Mouse (Mus musculus) gastrocnemius, adult 2 months (tissue): ENCODE data around the gene Phactr1. TPM values are rescaled to one million over a fixed set of nuclear protein-coding genes. Genes with fewer than 3 reads are reported as not detected.

Experiments used
- DNase-seq: peaks from one replicate; pipeline ENCODE4 v3.0.0; 2022
- H3K27ac ChIP-seq: fragments of 200-600 bp; 2 replicates; pipeline ENCODE4 v1.8.1; 2022; ENCODE audit warnings: mild to moderate bottlenecking
- H3K4me3 ChIP-seq: fragments of 200-600 bp; 2 replicates; pipeline ENCODE4 v1.8.1; 2022; ENCODE audit warnings: mild to moderate bottlenecking, moderate library complexity
- CTCF ChIP-seq: fragments of 200-600 bp; IDR thresholded peaks from 2 replicates; pipeline ENCODE4 v1.8.1; 2022; ENCODE audit warnings: antibody characterized with exemption, mild to moderate bottlenecking, moderate library complexity
- intact Hi-C: fragments of 180-260 bp; cut with DNase I; formaldehyde crosslinking; loops from one replicate; pipeline ENCODE4 v1.15.1; 2025
- total RNA-seq, 2 experiments: library from RNA; stranded (reverse); gene quantifications; 2 replicates each; pipeline ENCODE4 v1.2.3; 2021

The Phactr1 gene
- total RNA-seq, 2 experiments from 2014 or later, result 1.5 to 2.1 TPM

- intact Hi-C loops, result no loop called here
- no peak for DNase-seq
- TF ChIP-seq CTCF, result no peak
- Histone ChIP-seq H3K27ac (no peak overlapping the region), H3K4me3 (no peak overlapping the region)
These were observed 477.9 kb downstream of the Phactr1 start for GRCm38 (mm10) chr13:43158281-43158680.

- DNase-seq, result no peak
- intact Hi-C loops, result no loop called here
- Histone ChIP-seq H3K4me3 (no peak overlapping the region), H3K27ac (no peak overlapping the region; the same call in 1 of the 2 replicates)
- no peak for TF ChIP-seq CTCF
These were observed 479.0 kb downstream of the Phactr1 start for GRCm38 (mm10) chr13:43159429-43159828.

GRCm38 (mm10) chr13:43167721-43168120 is 487.3 kb downstream of the Phactr1 start:
- no peak overlapping the region for H3K4me3 ChIP-seq
- intact Hi-C loops, result no loop called here
- TF ChIP-seq CTCF, result no peak
- no peak for DNase-seq
- H3K27ac ChIP-seq, result no peak overlapping the region

- intact Hi-C loops, result loop anchor here (5.0 to 10.0 kb wide), 2 partner anchors 314 to 566 kb away; partner anchors contain the start of gene Ranbp9
- peak; percentile 99 for DNase-seq
- Histone ChIP-seq H3K27ac (peak within 1 kb of the TSS; percentile 96), H3K4me3 (peak within 1 kb of the TSS; percentile 80)
- TF ChIP-seq CTCF, result peak; percentile 8; the same call in 1 of the 2 replicates
These were observed 490.7 kb downstream of the Phactr1 start, which contains the start of gene Tbc1d7 for GRCm38 (mm10) chr13:43171020-43171710. TSS of gene Tbc1d7 (minus strand) at chr13:43171501.

- H3K4me3 ChIP-seq, result peak overlapping the region; percentile 80
- intact Hi-C loops, result loop anchor here (5.0 to 10.0 kb wide), 2 partner anchors 313 to 565 kb away; partner anchors contain the start of gene Ranbp9
- DNase-seq, result no peak
- TF ChIP-seq CTCF, result peak; percentile 9; the same call in 1 of the 2 replicates
- H3K27ac ChIP-seq, result peak overlapping the region; percentile 96
These were observed 491.8 kb downstream of the Phactr1 start for GRCm38 (mm10) chr13:43172036-43172713.

GRCm38 (mm10) chr13:43173262-43173661 is 492.8 kb downstream of the Phactr1 start:
- intact Hi-C loops, result loop anchor here (5.0 to 10.0 kb wide), 2 partner anchors 312 to 564 kb away; partner anchors contain the start of gene Ranbp9
- no peak overlapping the region for H3K27ac ChIP-seq
- peak; percentile 70 for DNase-seq

GRCm38 (mm10) chr13:43176676-43177075 is 496.3 kb downstream of the Phactr1 start:
- intact Hi-C loops, result loop anchor here (10.0 kb wide), 1 partner anchor 308 kb away; the partner anchor contains the start of gene Ranbp9
- DNase-seq, result no peak

More at GRCm38 (mm10) chr13:43173262-43173661, 492.8 kb downstream of the Phactr1 start:
- H3K4me3 ChIP-seq, result peak overlapping the region; percentile 23; the same call in 1 of the 2 replicates
- peak; percentile 88 for TF ChIP-seq CTCF

GRCm38 (mm10) chr13:43177317-43177716 is 496.9 kb downstream of the Phactr1 start:
- DNase-seq, result no peak
- intact Hi-C loops, result loop anchor here (10.0 kb wide), 1 partner anchor 307 kb away; the partner anchor contains the start of gene Ranbp9
- Histone ChIP-seq H3K4me3 (no peak overlapping the region), H3K27ac (no peak overlapping the region)
- TF ChIP-seq CTCF, result no peak

More at GRCm38 (mm10) chr13:43176676-43177075, 496.3 kb downstream of the Phactr1 start:
- Histone ChIP-seq H3K27ac (no peak overlapping the region), H3K4me3 (no peak overlapping the region)
- TF ChIP-seq CTCF, result no peak

- Histone ChIP-seq H3K4me3 (no peak overlapping the region), H3K27ac (no peak overlapping the region)
- TF ChIP-seq CTCF, result no peak
- intact Hi-C loops, result loop anchor here (5.0 kb wide), 1 partner anchor 216 kb away; the partner anchor contains the start of gene Nol7
- DNase-seq, result no peak
These were observed 500.7 kb downstream of the Phactr1 start for GRCm38 (mm10) chr13:43181104-43181503.

GRCm38 (mm10) chr13:43182465-43183201 is 502.2 kb downstream of the Phactr1 start:
- peak; percentile 79 for DNase-seq
- H3K4me3 ChIP-seq, result peak overlapping the region; percentile 69

GRCm38 (mm10) chr13:43183248-43184055 is 503.0 kb downstream of the Phactr1 start:
- DNase-seq, result no peak
- no peak for TF ChIP-seq CTCF
- intact Hi-C loops, result loop anchor here (2.0 to 5.0 kb wide), 2 partner anchors 137 to 214 kb away; partner anchors contain the start of gene Nol7
- H3K27ac ChIP-seq, result peak overlapping the region; percentile 51
- peak overlapping the region; percentile 69 for H3K4me3 ChIP-seq

More at GRCm38 (mm10) chr13:43182465-43183201, 502.2 kb downstream of the Phactr1 start:
- peak overlapping the region; percentile 51 for H3K27ac ChIP-seq
- intact Hi-C loops, result loop anchor here (2.0 to 5.0 kb wide), 2 partner anchors 138 to 215 kb away; partner anchors contain the start of gene Nol7
- TF ChIP-seq CTCF, result peak; percentile 97; the same call in 1 of the 2 replicates
